Mouse (Mus musculus) kidney, postnatal 0 days (tissue): ENCODE results near the gene Zfp292. TPM values are rescaled to one million over a fixed set of nuclear protein-coding genes. Genes with fewer than 3 reads are reported as not detected.
A peak's percentile ranks its signal among the peaks of the same experiment; 100 is the strongest.

ENCODE experiments used
- ATAC-seq: fragments of 200-750 bp; cut with Nextera tagmentation; replicated peaks from 2 replicates; pipeline ENCODE4 v1.8.0; 2017; ENCODE audit warnings: low read depth, moderate number of reproducible peaks, moderate TSS enrichment, moderate library complexity; ENCODE audit not compliant: low FRiP score
- DNase-seq: peaks from one replicate; pipeline ENCODE4 v3.0.0-alpha.2; 2016; ENCODE audit warnings: low spot score
- H3K27ac ChIP-seq: fragments of 300-500 bp; sonication (generic); 2 replicates; pipeline ENCODE4 v1.5.1; 2014; ENCODE audit warnings: mild to moderate bottlenecking
- H3K27me3 ChIP-seq: fragments of 300-500 bp; sonication (generic); 2 replicates; pipeline ENCODE4 v1.6.1; 2014; ENCODE audit warnings: low read length, mixed read lengths; ENCODE audit not compliant: insufficient read depth
- H3K36me3 ChIP-seq: fragments of 300-500 bp; sonication (generic); 2 replicates; pipeline ENCODE4 v1.6.1; 2014; ENCODE audit warnings: low read length, mixed read lengths; ENCODE audit not compliant: insufficient read depth
- H3K4me1 ChIP-seq: fragments of 300-500 bp; sonication (generic); replicated peaks from 2 replicates; pipeline ENCODE4 v1.6.1; 2014; ENCODE audit warnings: antibody characterized with exemption, low read length, mixed read lengths; ENCODE audit not compliant: insufficient read depth
- H3K4me2 ChIP-seq: fragments of 300-500 bp; sonication (generic); 2 replicates; pipeline ENCODE4 v1.6.1; 2014; ENCODE audit warnings: mild to moderate bottlenecking, low read length, moderate library complexity, mixed read lengths
- H3K4me3 ChIP-seq: fragments of 300-500 bp; sonication (generic); replicated peaks from 2 replicates; pipeline ENCODE4 v1.5.1; 2014; ENCODE audit warnings: low read depth, low read length
- H3K9ac ChIP-seq: fragments of 300-500 bp; sonication (generic); 2 replicates; pipeline ENCODE4 v1.6.1; 2014; ENCODE audit warnings: low read depth, low read length
- H3K9me3 ChIP-seq: fragments of 300-500 bp; sonication (generic); replicated peaks from 2 replicates; pipeline ENCODE4 v1.6.1; 2016; ENCODE audit warnings: low read length, inconsistent platforms, mixed read lengths
- CTCF ChIP-seq: IDR thresholded peaks from 2 replicates; pipeline ENCODE4 v1.5.1; 2016; ENCODE audit warnings: antibody characterized with exemption, low read depth, mild to moderate bottlenecking, moderate library complexity
- WGBS: fragments of 180-500 bp; shearing (Covaris S2); extraction: QIAGEN DNeasy Blood & Tissue Kit; methylation state at CpG from one replicate; pipeline ENCODE4 v1.1.7; 2014; 5-methylcytosine and 5-hydroxymethylcytosine counted together
- polyA plus RNA-seq: library from polyadenylated mRNA; unstranded; fragments of >200 nt; fragmentation: Nextera tagmentation; extraction: Ambion mirVana; gene quantifications from 2 replicates; pipeline ENCODE4 v1.2.1, GENCODE M21; 2015

Gene Zfp292
- polyA plus RNA-seq, 1 experiment from 2014 or later: 13.2 TPM

GRCm38 (mm10) chr4:34777677-34778527, 104.9 kb downstream of the Zfp292 start, which contains the start of gene Smim8:
Gene Smim8, minus strand, starts transcription at chr4:34778423.
- no peaks in the 10 kb centered on the region for H3K27me3 ChIP-seq
- peak; percentile 96 for DNase-seq
- H3K36me3 ChIP-seq: no peaks in the 10 kb centered on the region
- H3K4me2 ChIP-seq: peak within 1 kb of the TSS; percentile 72
- peak; percentile 97 for ATAC-seq
- peak within 1 kb of the TSS; percentile 59 for H3K4me3 ChIP-seq
- 5% methylated on average over 40 of the region's 40 CpGs for WGBS
- H3K9ac ChIP-seq: peak within 1 kb of the TSS; percentile 75
- peak; percentile 93 for TF ChIP-seq CTCF
- no peaks in the 10 kb centered on the region for H3K9me3 ChIP-seq
- no peaks in the 10 kb centered on the region for H3K4me1 ChIP-seq
- H3K27ac ChIP-seq: peak within 1 kb of the TSS; percentile 86

- DNase-seq: no peak
- Histone ChIP-seq H3K4me3 (no peak overlapping the region), H3K36me3 (0 out of 2 replicates have a peak, but pooled peaks cover 5% of the 10 kb centered on the region), H3K9ac (no peak overlapping the region), H3K9me3 (no peaks in the 10 kb centered on the region), H3K27ac (no peak overlapping the region), H3K4me2 (no peak overlapping the region), H3K27me3 (no peaks in the 10 kb centered on the region), H3K4me1 (no peaks in the 10 kb centered on the region)
- TF ChIP-seq CTCF: no peak
- ATAC-seq: no peak
- WGBS: 14% methylated on average over 8 of the region's 8 CpGs
Measured at GRCm38 (mm10) chr4:34771652-34772371, 110.9 kb downstream of the Zfp292 start.

- no peak within 1 kb of the TSS for H3K4me3 ChIP-seq
- H3K4me2 ChIP-seq: no peak within 1 kb of the TSS
- no peak for ATAC-seq
- no peaks in the 10 kb centered on the region for H3K4me1 ChIP-seq
- no peak within 1 kb of the TSS for H3K9ac ChIP-seq
- WGBS: 65% methylated on average over 1 of the region's 1 CpGs
- no peak for TF ChIP-seq CTCF
- no peak within 1 kb of the TSS for H3K27ac ChIP-seq
- H3K36me3 ChIP-seq: no peaks in the 10 kb centered on the region
- H3K27me3 ChIP-seq: no peaks in the 10 kb centered on the region
- DNase-seq: no peak
- H3K9me3 ChIP-seq: no peaks in the 10 kb centered on the region
Measured at GRCm38 (mm10) chr4:34756163-34756562, 126.6 kb downstream of the Zfp292 start, which contains the start of gene Gm136. Gene Gm136, minus strand, starts transcription at chr4:34756263.

Other genes with a start within 250 kb of the Zfp292 start
- gene Slc35a1, start 195.5 kb downstream of the Zfp292 start, polyA plus RNA-seq: 34.7 and 40.6 TPM in 2 replicates
- gene Cfap206, start 152.8 kb downstream of the Zfp292 start, polyA plus RNA-seq: 1.1 and 1.3 TPM in 2 replicates
- gene Gm136, start 126.7 kb downstream of the Zfp292 start, polyA plus RNA-seq: not detected in 2 replicates
- 73.0 and 80.3 TPM in 2 replicates for gene Smim8, start 104.5 kb downstream of the Zfp292 start, polyA plus RNA-seq
- not detected in 2 replicates for gene Cga, start 10.8 kb upstream of the Zfp292 start, polyA plus RNA-seq